Mouse (Mus musculus) gastrocnemius, postnatal 25 days (tissue): ENCODE measurements around the gene Foxred2. TPM values are rescaled to one million over a fixed set of nuclear protein-coding genes. Genes with fewer than 3 reads are reported as not detected.

ENCODE experiments used
- DNase-seq: peaks from one replicate; pipeline ENCODE4 v3.0.0; 2022
- total RNA-seq, 2 experiments: library from RNA; stranded (reverse); gene quantifications; 1 replicate in 1 of 2; 2 replicates in 1 of 2; pipeline ENCODE4 v1.2.3; 2021

Foxred2 gene
- total RNA-seq, 2 experiments from 2014 or later = 0.54 to 0.86 TPM

DNA sequence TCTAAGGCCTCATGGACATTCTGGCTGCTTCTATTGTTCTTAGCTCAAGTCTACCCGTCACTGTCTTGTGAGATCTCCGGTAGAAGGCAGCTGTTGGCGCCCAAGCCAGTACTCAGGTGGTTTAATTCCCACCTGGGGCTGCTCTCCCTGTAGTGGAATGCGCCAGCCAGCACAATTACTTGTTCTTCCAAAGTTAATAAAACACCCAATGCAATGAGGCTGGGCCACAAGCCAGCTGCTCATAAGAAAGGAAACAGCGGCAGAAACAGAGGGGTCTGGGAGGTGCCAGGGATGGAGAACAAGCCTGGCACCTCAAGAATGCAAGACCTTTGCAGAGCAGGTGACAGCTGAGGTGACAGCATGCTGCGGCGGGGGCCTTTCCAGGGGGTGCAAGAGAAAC is 7.5 kb downstream of the Foxred2 start:
- no peak for DNase-seq

DNA sequence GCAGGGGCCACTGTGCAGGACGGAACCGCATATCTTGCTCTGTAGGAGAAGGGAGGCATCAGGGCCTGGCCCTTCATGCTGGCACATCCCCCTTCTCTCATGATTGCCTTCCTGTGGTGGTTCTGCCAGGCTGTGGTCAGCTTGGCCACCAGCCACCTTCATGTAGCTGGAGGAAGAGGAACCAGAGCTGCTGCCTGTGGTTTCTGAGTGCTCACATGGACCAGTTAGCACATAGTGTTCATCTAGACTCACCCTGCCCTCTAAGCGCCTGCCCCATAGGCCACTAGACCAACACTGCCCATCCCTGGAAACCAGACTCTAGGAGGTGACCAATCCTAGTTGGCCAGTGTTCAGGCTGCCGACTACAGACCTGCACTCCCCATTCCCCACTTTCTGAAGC is 10.8 kb downstream of the Foxred2 start:
- peak; percentile 50 for DNase-seq

DNA sequence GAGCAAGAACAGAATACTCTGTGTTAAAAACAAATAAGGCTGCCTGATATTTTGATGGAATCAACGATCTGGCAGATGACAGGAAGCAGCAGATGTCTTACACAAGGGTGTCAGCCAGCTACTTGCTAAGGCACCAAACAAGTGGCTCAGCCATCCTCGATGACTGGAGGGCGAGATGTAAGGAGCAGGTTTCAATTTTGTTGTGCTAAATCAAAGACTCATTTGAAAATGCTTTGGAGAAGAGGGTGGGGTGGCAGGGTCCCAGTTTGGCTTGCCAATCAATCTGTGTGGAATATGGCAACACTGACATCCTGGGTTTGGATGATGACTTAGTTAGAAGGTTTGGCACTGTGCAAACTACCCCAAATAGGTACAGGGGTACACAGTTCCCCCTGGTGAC is 15.0 kb downstream of the Foxred2 start:
- no peak for DNase-seq

DNA sequence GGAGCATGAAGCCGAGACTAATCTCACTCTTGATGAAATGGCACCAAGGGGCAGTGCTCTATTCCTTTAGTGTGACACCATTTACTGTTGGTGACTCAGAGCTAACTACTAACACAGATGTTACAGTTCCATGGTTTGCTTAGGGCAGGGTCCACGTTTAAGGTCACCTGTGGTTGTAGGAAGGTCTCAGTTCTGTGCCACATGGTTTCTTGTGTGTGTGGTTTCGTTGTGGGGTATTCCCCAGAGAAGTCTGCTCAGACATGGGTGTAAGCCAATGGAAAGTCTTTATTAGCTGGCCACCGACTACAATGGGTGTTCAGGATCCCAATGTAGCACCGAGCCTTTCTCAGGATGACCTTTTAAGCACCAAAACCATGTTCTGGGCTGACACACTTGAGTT is 18.0 kb downstream of the Foxred2 start:
- no peak for DNase-seq

DNA sequence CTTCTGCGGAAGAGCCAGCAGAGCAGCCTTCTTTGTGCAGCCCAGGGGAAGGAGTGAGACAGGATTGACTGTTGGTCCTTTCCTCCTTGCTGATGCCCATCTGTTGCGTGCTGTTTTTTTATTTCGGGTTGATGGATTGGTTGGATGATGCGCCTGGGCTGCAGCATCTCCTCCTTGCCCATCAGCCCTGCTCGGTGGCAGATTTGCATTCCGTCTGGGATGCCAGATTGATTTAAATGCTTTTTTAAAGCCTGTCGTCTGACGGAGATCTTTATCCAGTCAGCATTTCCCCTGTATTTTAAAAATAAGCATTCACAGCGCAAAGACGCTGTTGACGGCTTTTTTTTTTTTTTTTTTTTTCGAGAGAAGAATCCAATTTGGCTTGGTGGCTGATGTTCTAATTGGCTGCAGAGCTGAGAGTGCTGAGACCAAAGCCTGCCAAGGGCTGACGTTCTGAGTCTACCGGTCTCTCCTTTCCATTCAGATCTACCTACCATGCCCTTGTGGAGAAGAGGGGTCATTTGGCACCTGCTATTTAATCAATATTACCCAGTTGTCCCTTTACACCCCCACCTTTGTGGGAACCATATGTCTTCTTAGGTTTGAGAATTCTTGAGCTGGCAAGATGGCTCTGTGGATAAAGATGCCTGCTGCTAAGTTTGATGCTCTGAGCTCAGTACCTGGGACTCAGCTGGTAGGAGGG is 20.7 kb downstream of the Foxred2 start:
- DNase-seq = no peak

DNA sequence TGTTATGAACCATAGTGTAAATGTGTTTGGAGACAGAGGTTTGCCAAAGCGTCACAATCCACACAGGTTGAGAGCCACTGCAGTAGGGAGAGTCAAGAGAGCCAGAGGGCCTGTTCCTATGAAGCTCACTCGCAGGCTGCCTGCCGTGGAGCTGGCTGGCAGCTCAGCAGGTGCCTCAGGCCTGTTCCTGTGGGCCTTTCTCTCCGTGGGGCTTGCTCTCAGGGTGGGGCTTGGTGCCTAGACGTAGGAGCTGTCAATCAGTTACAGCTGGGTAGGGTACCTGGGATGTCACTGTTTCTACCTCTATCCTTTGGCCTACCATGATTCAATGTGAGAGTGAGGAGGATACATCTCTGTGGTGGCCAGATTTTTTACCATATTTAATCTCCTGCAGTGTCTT is 21.6 kb downstream of the Foxred2 start:
- DNase-seq = no peak

DNA sequence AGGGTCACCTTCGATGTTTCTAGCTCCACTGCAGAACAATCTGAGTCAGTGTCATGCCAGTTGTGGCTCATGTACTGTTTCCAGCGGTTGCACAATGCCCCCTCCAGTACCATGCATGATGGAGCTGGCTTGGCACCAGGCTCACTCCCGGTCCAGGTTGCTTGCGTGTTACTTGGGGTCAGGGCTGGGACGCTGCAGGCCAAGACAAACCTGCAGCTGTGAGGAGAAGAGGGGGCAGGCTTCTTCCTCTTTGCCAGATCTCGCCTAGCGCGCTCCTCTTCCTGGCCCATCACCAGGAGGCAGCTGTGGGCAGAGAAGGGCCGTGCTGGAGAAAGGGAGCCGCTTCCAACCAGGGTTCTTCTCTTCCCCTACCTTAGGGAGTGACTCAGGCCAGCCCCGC is 22.2 kb downstream of the Foxred2 start:
- peak; percentile 51 for DNase-seq

DNA sequence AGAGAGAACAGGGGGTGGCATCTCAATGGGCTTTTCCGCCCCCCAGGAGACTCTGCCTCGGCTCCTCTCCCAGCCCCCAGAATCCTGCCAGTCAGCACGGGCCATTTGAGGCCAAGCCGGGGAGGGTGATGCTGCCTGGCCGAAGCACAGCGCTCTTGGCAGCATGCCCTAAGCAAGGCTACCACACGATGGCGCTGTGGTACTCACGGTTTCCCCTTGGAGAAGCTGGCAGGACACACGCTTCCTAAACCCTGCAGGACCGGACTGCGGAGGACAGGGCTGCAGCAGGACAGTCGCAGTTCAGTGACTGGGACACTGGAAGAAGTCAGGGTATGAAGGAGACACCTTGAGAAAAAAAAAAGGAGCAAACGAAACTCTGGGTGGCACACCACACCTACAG is 22.8 kb downstream of the Foxred2 start:
- peak; percentile 94 for DNase-seq

DNA sequence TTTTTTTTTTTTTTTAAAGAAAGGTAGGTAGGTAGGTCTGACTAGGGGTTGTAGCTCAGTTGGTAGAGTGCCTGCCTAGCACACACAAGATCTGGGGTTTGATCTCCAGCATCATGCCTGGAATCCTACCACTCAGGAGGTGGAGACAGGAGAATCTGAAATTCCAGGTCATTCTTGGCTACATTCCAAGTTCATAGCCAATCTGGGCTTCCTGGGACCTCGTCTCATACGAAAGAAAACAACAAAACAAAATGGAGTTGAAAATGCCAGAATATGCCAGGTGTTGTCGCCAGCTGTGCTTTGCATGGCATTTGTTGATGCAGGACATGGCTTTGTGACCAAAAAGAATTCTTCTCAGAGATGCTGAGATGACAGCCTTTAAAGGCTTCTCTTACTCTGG is 23.3 kb downstream of the Foxred2 start:
- DNase-seq = no peak

DNA sequence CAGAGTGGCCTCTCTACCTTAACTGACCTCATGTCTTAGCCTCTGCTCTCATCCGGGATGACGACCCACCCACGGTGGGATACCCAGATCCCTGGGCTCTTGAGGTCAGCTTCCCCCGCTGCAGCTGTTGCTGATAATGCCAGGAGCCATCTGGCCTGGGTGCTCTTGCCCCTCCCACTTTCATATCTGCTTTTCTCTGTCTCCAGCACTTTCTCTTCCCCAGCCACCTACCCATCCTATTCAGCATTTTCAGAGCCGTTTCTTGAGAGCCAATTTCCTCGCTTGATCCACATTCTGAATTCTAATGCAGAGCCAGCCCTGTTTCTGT is 24.9 kb downstream of the Foxred2 start:
- DNase-seq = peak; percentile 54

DNA sequence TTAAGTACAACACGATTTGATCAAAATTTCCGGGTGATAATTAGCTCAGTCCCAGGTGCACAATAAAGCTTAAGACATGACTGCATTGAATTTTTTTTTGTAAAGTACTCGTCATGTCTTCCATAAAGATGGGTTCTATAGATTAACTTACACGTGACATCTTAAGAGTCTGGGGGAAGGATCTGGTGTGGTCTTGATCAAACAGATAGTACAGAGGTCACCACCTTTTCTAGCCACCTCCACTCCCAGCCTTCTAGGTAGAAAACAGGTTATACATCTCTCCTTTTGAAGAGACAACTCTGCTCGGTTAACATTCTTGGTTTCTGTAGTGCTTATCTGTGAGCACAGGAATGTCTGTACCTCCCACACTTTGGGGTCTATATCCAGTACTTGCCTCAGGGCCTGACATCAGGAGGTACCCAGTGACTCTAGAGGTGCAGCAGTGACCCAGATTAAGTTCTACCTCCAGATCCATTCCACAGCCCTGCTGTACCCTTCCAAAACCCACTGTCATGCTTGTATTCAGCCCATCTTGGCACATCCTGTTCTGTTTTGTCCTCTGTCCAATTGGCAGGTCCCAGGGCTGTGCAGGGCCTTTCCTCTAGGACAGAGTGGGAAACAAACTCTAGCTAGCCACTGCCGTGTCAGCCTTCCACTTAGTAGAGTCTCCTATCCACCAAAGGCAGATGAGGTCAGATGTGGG is 25.4 kb downstream of the Foxred2 start:
- DNase-seq = no peak

DNA sequence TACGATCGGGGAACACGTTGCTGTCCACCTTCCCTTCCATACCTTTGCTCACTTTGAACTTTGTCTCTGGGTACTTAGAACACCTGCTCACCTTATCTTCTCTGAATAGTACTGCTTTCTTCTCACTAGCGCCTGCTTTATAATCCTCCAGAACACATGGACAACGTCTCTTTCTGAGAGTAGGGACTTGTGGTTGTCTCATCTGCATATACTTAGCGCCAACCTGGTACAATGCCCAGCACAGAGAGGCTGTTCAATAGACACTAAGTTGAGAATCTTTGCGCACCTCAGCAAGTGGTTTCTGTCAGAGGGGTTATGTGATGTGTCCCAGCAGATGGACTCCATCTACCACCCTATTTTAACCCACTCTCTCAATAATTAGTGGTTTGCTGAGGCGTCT is 26.7 kb downstream of the Foxred2 start:
- no peak for DNase-seq

DNA sequence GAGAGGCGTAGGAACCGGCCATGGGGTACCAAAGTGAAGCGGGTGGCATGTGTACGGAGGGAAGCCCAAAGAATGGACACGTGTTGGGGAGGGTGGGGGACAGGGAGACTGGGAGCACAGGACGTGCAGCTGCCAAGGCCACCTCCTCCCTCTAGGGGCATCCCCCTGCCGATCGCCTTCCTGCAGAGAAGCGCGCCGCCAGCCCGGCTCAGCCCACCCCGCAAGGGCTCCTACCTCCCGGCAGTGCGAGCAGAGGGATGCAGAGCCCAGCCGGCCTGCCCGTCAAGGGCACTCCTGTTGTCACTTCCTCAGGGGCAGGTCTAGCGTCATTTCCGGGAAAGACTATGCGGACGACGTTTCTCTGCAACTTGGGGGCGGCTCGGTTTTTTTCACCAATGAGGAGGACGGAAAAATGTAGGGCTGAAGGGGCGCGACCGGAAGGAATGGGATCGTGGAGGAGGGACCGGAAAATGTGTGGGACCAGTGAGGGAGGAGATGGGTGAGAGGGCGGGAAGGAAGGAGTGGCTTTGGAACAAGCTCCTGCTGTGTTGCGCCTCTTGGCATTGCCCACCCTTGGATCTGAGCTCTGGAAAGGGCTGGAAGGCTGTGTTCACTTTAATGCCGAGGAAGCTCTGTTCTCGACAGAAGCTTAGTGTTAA is 27.7 kb downstream of the Foxred2 start, which contains the start of gene Txn2:
Gene Txn2, minus strand, starts transcription at position 334 of the 659 bp plus-strand sequence.
- peak; percentile 97 for DNase-seq

DNA sequence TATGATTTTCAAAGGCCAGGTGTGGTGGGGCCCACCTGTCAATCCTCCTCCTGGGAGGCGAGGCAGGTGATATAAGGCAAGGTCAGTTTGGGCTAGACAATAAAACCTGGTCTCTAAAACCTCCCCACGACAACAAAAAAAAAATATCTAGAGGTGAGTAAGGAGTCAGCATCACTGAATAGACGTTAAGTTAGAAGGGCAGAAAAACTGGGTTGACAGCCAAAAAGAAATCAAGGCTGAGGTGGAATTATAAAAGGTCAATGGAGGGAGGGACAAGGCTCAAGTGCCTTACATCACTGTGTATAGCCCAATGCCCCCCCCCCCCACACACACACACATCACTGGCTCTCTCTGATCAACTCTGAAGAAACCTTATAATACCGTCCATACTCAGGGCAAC is 28.4 kb downstream of the Foxred2 start:
- DNase-seq = no peak

DNA sequence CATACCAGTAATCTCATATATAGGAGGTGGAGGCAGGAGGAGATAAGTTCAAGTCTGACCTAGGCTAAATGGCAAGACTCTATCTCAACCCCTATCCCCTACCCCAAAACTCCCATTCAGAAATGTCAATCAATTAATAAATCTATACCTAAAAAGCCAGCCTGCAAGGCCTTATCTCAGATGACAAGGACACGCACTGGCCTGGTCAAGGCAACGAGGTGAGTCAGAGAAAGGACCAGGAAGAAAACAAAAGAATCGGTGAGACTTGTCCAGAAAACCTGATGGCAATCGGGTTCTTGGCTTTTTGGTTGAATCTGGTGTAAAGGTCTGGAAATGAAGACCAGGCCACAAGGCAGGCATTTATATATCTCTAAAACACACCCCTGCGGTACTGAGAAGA is 29.6 kb downstream of the Foxred2 start:
- DNase-seq = no peak

DNA sequence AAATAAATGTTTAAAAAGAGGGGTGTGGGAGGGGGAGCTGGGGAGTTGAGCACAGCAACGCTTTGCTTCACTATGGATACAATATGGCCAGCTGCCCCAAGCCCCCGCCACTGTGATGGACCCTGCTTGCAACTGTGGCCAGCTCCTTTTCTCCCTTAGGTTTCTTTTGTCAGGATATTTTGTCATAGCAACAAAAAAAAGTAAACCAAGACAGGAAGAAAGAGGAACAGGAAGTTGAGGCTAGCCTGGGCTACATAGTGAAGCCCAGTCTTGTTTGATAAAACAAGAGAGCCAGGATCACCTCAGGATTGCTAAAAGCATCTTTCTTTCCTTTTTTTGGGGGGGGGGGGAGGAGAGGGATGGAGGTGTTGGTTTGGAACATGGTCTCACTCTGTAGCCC is 31.3 kb downstream of the Foxred2 start:
- DNase-seq = no peak

DNA sequence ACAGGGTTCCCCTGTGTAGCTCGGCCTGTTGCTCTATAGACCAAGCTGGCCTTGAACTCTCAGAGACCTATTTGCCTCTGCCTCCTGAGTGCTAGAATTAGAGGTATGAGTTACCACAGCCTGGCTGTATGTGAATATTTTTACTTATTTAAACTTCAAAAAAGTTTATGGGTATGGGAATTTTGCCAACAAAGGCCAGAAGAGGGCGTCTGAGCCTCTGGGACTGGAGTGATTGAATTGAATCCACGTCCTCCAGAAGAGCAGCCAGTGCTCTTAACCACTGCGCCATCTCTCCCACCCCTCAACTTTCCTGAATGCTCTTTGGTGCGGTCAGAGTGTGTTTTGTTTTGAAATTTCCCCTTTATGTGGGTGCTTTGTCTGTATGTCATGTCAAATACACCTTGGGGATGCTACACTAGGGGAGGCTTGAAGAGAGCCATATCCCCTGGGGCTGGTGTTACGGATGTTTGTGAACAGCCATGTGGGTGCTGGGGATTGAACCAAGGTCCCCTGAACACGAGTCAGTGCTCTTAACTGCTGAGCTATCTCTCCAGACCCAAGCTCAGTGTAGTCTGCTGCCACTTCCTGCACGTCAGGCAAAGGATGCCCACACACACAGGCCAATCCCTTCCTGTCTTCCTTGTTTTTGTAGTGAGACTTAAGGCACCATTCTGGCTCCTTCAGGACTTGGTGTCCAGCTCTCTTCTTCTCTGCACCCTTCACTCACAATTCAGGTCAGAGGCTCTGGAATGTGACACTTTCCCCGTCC is 33.1 kb downstream of the Foxred2 start:
- no peak for DNase-seq

DNA sequence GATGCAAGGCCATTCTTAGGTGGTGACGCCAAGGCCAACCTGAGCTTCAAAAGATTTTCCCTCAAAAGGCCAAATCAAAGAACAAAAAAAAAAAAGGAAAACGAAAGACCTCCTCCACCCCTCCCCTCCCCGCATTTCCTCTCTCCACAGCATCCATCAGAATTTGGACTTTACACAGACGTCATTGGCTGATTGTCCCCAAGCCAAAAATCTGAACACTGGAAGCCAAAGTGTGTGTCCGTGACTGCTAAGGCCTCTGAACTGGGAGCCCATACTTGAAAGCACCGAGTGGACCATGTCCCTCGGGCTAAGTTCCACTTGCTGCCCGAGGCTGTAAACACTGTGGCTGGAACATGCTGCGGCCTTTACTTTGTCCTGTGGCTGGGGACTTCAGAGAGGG is 33.8 kb downstream of the Foxred2 start:
- DNase-seq = no peak

DNA sequence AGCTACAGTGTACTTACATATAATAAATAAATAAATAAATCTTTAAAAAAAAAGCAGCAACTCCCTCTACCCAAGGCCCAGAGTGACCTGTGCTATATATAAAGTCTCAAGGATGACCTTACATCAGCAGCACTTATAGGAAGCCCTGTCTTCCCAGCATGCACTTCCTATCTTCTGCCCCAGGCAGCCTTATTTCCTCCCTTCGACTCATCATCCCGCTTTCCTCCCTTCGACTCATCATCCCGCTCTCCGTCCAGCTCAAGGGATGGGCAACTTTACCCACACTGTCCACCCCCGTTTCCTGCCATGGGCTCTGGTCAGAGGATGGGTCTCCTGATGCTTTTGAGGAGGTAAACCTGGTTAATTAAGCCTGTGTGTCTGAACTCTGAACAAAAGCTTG is 34.9 kb downstream of the Foxred2 start:
- no peak for DNase-seq

DNA sequence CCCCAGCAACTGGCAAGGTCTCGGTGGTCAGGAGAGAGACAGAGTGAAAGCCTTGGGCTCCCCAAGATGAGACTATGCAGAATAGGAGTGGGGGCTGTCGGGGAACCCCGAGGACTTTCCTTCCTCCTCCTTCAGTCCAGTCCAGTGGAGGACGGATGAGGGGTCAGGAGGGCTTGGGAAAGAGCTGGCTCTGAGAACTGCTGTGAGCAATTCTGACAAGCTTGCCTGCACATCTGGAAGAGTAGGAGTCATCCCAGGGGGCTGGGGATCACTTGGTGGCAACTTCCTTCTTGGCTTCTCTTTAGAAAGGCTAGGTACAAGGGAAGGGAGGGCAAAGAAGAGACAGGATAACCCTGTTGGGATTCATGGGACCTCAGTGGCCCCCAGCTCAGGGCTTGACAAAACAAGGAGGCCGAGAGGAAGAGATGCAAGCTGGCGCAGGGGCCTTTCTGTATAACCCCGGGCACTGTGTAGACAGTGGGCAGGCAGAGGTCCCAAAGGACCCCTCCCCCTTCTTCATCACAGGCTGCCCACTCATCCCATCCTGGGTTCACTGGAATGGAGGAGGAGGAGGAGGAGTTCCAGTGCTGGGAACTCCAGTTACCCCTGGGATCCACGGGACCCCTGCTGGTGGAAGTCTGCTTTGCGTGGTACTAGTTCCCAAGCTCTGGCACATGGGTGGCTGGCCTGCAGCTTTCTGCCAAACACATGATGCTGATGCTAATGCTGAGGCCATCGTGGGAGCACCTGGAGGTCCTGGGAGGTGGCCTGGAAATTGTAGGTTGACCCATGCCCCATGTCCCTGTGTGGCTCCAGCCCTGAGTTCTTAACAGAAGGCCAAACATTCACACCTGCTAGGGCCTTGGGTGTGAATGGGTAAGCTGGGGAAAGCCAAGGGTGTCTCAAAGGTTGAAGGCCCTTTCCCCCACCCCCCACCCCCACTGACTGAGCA is 35.7 kb downstream of the Foxred2 start:
- DNase-seq = peak; percentile 23

DNA sequence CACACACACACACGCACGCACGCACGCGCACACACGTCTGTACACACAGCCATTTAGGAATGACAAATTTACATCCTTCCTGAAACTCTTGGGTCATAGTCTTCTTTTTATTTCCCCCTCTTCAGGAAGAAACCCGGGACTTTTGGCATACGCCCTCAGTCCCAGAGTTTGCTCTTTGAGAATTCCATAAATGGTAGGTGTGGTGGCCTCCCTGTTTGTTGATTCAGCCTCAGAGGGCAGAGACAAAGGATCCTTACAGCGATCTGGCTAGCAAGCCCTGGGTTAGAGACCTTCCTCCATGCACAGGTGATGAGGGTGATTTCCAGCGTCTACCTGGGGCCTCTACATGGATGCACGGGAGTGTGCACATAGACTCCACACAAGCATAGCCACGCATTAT is 37.1 kb downstream of the Foxred2 start:
- no peak for DNase-seq
